Mouse (Mus musculus) liver, postnatal 0 days (tissue): ENCODE data around the gene Rbm19.

ENCODE experiments used
- CTCF ChIP-seq: sonication (generic); IDR thresholded peaks from 2 replicates; pipeline ENCODE4 v1.5.1; 2016; ENCODE audit warnings: antibody characterized with exemption, low read depth
- EP300 ChIP-seq: IDR thresholded peaks from 2 replicates; pipeline ENCODE4 v1.6.1; 2016; ENCODE audit warnings: antibody characterized with exemption, low read depth, mild to moderate bottlenecking

DNA sequence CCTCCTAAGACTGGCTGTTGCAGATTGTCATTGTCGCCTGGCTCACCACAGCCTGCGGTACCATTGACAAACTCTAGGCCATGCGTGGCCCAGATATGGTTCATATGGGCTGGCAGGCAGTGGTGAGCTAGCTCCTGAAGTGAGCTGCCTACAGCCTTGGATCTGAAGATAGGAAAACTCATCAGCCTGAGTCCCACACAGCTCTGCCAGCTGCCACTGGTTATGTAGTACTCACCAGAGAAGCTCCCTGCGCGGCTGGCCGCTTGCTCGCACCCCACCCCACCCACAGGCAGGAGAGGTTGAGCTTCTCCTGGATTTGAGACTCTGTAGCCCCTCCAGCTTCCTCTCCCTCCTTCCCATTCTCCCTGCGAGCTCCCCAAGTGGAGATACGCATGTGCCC is 32.0 kb downstream of the Rbm19 start:
- TF ChIP-seq CTCF (no peak), EP300 (no peak)
